Mouse (Mus musculus): ENCODE results near the gene Vps51.
A peak's percentile ranks its signal among the peaks of the same experiment; 100 is the strongest.

Vps51 gene

GRCm38 (mm10) chr19:6076564-6077393 is at the start of gene Vps51:
TSS of gene Vps51 (minus strand) at chr19:6077231.
- DNase-seq: peak; percentile 84 to 92

- DNase-seq: peak in 1 of 2 experiments; percentile 63
These were observed 49.3 kb upstream of the Vps51 start for GRCm38 (mm10) chr19:6126289-6126688.

GRCm38 (mm10) chr19:6124898-6125297 is 47.9 kb upstream of the Vps51 start:
- DNase-seq: no peak

GRCm38 (mm10) chr19:6123330-6123729 is 46.3 kb upstream of the Vps51 start:
- DNase-seq: no peak

GRCm38 (mm10) chr19:6121761-6122160 is 44.7 kb upstream of the Vps51 start:
- no peak for DNase-seq

GRCm38 (mm10) chr19:6118677-6119185 is 41.7 kb upstream of the Vps51 start:
- no peak for DNase-seq

GRCm38 (mm10) chr19:6117986-6118676 is 41.1 kb upstream of the Vps51 start, which contains the start of gene Sac3d1:
TSS of gene Sac3d1 (minus strand) at chr19:6118650.
- peak; percentile 85 to 89 for DNase-seq

GRCm38 (mm10) chr19:6117346-6117985 is 40.4 kb upstream of the Vps51 start:
- no peak for DNase-seq

- DNase-seq: no peak
These were observed 39.3 kb upstream of the Vps51 start for GRCm38 (mm10) chr19:6116113-6116850.

- no peak for DNase-seq
These were observed 36.1 kb upstream of the Vps51 start for GRCm38 (mm10) chr19:6113116-6113515.

- no peak for DNase-seq
These were observed 28.6 kb upstream of the Vps51 start, which contains the start of gene Naaladl1 for GRCm38 (mm10) chr19:6105586-6105985. TSS of gene Naaladl1 (plus strand) at chr19:6105782.

GRCm38 (mm10) chr19:6104476-6104875 is 27.4 kb upstream of the Vps51 start:
- DNase-seq: no peak

- DNase-seq: no peak
These were observed 25.3 kb upstream of the Vps51 start for GRCm38 (mm10) chr19:6102169-6102853.

GRCm38 (mm10) chr19:6101186-6101585 is 24.2 kb upstream of the Vps51 start:
- no peak for DNase-seq

GRCm38 (mm10) chr19:6097847-6098246 is 20.8 kb upstream of the Vps51 start:
- no peak for DNase-seq

GRCm38 (mm10) chr19:6094119-6094518 is 17.1 kb upstream of the Vps51 start, which contains the start of gene AC131692.1:
TSS of gene AC131692.1 (plus strand) at chr19:6094419.
- DNase-seq: no peak

GRCm38 (mm10) chr19:6088841-6089240 is 11.8 kb upstream of the Vps51 start:
- DNase-seq: no peak

- no peak for DNase-seq
These were observed 8.4 kb upstream of the Vps51 start for GRCm38 (mm10) chr19:6085417-6085879.

GRCm38 (mm10) chr19:6084478-6085248 is 7.6 kb upstream of the Vps51 start, which contains the start of the genes Zfpl1 and Cdca5:
TSS of gene Zfpl1 (minus strand) at chr19:6084956.
TSS of gene Cdca5 (plus strand) at chr19:6084983.
- DNase-seq: peak; percentile 98 to 99

GRCm38 (mm10) chr19:6082156-6082555 is 5.1 kb upstream of the Vps51 start, which contains the start of gene Gm28374:
TSS of gene Gm28374 (minus strand) at chr19:6082256.
- DNase-seq: no peak
